Mouse (Mus musculus) erythroblast, embryonic 14.5 days (primary cell): Measurements from ENCODE around the gene Jmjd6. TPM values are rescaled to one million over a fixed set of nuclear protein-coding genes. Genes with fewer than 3 reads are reported as not detected.

ENCODE experiments used
- H3K27me3 ChIP-seq: 2 replicates; pipeline ENCODE4 v1.6.1; 2012; ENCODE audit warnings: inconsistent platforms; ENCODE audit not compliant: control insufficient read depth
- H3K36me3 ChIP-seq: 2 replicates; pipeline ENCODE4 v1.6.1; 2012; ENCODE audit warnings: mild to moderate bottlenecking, inconsistent platforms; ENCODE audit not compliant: control insufficient read depth
- H3K4me1 ChIP-seq: 2 replicates; pipeline ENCODE4 v1.6.1; 2012; ENCODE audit warnings: inconsistent platforms; ENCODE audit not compliant: control insufficient read depth
- H3K4me3 ChIP-seq: replicated peaks from 2 replicates; pipeline ENCODE3; 2012; ENCODE audit warnings: moderate library complexity, mild to moderate bottlenecking, inconsistent platforms
- H3K9me3 ChIP-seq: 2 replicates; pipeline ENCODE4 v1.6.1; 2012; ENCODE audit warnings: low read length, inconsistent platforms, mixed read lengths; ENCODE audit not compliant: control insufficient read depth
- GATA1 ChIP-seq: IDR thresholded peaks from 2 replicates; pipeline ENCODE4 v1.6.1; 2012; ENCODE audit warnings: low read length, inconsistent platforms, mixed read lengths
- TAL1 ChIP-seq: IDR thresholded peaks from 3 replicates; pipeline ENCODE4 v1.6.1; 2012; ENCODE audit warnings: low read length, inconsistent platforms, mixed read lengths
- polyA plus RNA-seq: library from polyadenylated mRNA; stranded (reverse); fragments of >175 nt; gene quantifications from 2 replicates; pipeline ENCODE4 v1.2.3, GENCODE M21; 2012

The Jmjd6 gene
- polyA plus RNA-seq, 1 experiment: 3.6 TPM

GRCm38 (mm10) chr11:116802709-116803108 lies 40.5 kb downstream of the Jmjd6 start:
- H3K4me3 ChIP-seq: no peak overlapping the region
- H3K36me3 ChIP-seq: no peaks in the 10 kb centered on the region
- no peaks in the 10 kb centered on the region for H3K9me3 ChIP-seq
- H3K27me3 ChIP-seq: no peaks in the 10 kb centered on the region
- TF ChIP-seq TAL1: no peak
- no peak for TF ChIP-seq GATA1
- H3K4me1 ChIP-seq: peaks cover 1% of the 10 kb centered on the region

GRCm38 (mm10) chr11:116801106-116801505 lies 42.1 kb downstream of the Jmjd6 start:
- TF ChIP-seq GATA1 (no peak), TAL1 (no peak)
- no peaks in the 10 kb centered on the region; the same call in 1 of the 2 replicates for H3K27me3 ChIP-seq
- no peaks in the 10 kb centered on the region for H3K9me3 ChIP-seq
- no peak overlapping the region for H3K4me3 ChIP-seq
- H3K4me1 ChIP-seq: peaks cover 3% of the 10 kb centered on the region
- no peaks in the 10 kb centered on the region for H3K36me3 ChIP-seq

GRCm38 (mm10) chr11:116799364-116799763 lies 43.9 kb downstream of the Jmjd6 start:
- Histone ChIP-seq H3K4me3 (no peak overlapping the region), H3K27me3 (no peaks in the 10 kb centered on the region; the same call in 1 of the 2 replicates), H3K36me3 (no peaks in the 10 kb centered on the region), H3K9me3 (no peaks in the 10 kb centered on the region), H3K4me1 (peaks cover 3% of the 10 kb centered on the region)
- TF ChIP-seq TAL1 (no peak), GATA1 (no peak)

Other genes with a start within 250 kb of the Jmjd6 start
- 1.6 and 1.8 TPM in 2 replicates for gene Rhbdf2, start 216.4 kb downstream of the Jmjd6 start, polyA plus RNA-seq
- gene Prcd, start 189.9 kb downstream of the Jmjd6 start, polyA plus RNA-seq: not detected in 2 replicates
- 0.02 TPM in 1 of 2 replicates, not detected in the other for gene Cygb, start 189.1 kb downstream of the Jmjd6 start, polyA plus RNA-seq
- gene St6galnac1, start 67.9 kb downstream of the Jmjd6 start, polyA plus RNA-seq: not detected in 2 replicates
- gene Mxra7, start 15.4 kb downstream of the Jmjd6 start, polyA plus RNA-seq: 0.03 and 0.05 TPM in 2 replicates
- gene Mettl23, start 171 bp downstream of the Jmjd6 start, polyA plus RNA-seq: 3.4 and 3.5 TPM in 2 replicates
- 0.91 and 1.2 TPM in 2 replicates for gene Mfsd11, start 9.0 kb upstream of the Jmjd6 start, polyA plus RNA-seq
- gene Srsf2, start 9.6 kb upstream of the Jmjd6 start, polyA plus RNA-seq: 109 and 111 TPM in 2 replicates
- 0.02 TPM in 1 of 2 replicates, not detected in the other for gene Mgat5b, start 75.4 kb upstream of the Jmjd6 start, polyA plus RNA-seq